Mouse (Mus musculus): ENCODE results near the gene Usp3. TPM values are rescaled to one million over a fixed set of nuclear protein-coding genes. Genes with fewer than 3 reads are reported as not detected.

Usp3 gene
- polyA plus RNA-seq, 1 experiment from 2014 or later: 99.8 TPM

GRCm38 (mm10) chr9:66571986-66572700 lies 20.8 kb downstream of the Usp3 start:
- Histone ChIP-seq H3K27ac (ENCODE audit: low read depth, low read length) (no peak overlapping the region), H3K36me3 (ENCODE audit: control insufficient read depth, insufficient read depth, low read length) (no peaks in the 10 kb centered on the region), H3K27me3 (ENCODE audit: control insufficient read depth, insufficient read depth, low read length) (no peaks in the 10 kb centered on the region), H3K9ac (ENCODE audit: low read length) (no peak overlapping the region), H3K9me3 (ENCODE audit: control insufficient read depth, low read length) (no peaks in the 10 kb centered on the region), H3K4me3 (ENCODE audit: low read depth, low read length) (no peak overlapping the region), H3K4me2 (ENCODE audit: low read depth, low read length, severe bottlenecking) (no peak overlapping the region), H3K4me1 (replicated peaks; ENCODE audit: control insufficient read depth, insufficient read depth, low read length) (no peaks in the 10 kb centered on the region)
- DNase-seq (ENCODE audit: low spot score) (no peak), ATAC-seq (replicated peaks; ENCODE audit: low FRiP score) (no peak)
- 90% methylated on average over 4 of the region's 4 CpGs for WGBS

- H3K9ac ChIP-seq (ENCODE audit: low read length): no peak overlapping the region
- no peaks in the 10 kb centered on the region for H3K9me3 ChIP-seq (ENCODE audit: control insufficient read depth, low read length)
- ATAC-seq (replicated peaks; ENCODE audit: low FRiP score) (no peak), DNase-seq (ENCODE audit: low spot score) (no peak)
- 93% methylated on average over 1 of the region's 1 CpGs for WGBS
- H3K27ac ChIP-seq (ENCODE audit: low read depth, low read length): no peak overlapping the region
- no peaks in the 10 kb centered on the region for H3K4me1 ChIP-seq (replicated peaks; ENCODE audit: control insufficient read depth, insufficient read depth, low read length)
- no peaks in the 10 kb centered on the region for H3K36me3 ChIP-seq (ENCODE audit: control insufficient read depth, insufficient read depth, low read length)
- no peak overlapping the region for H3K4me2 ChIP-seq (ENCODE audit: low read depth, low read length, severe bottlenecking)
- no peaks in the 10 kb centered on the region for H3K27me3 ChIP-seq (ENCODE audit: control insufficient read depth, insufficient read depth, low read length)
- H3K4me3 ChIP-seq (ENCODE audit: low read depth, low read length): no peak overlapping the region
These were observed 30.7 kb downstream of the Usp3 start for GRCm38 (mm10) chr9:66562215-66562614.

- no peaks in the 10 kb centered on the region for H3K27me3 ChIP-seq (ENCODE audit: control insufficient read depth, insufficient read depth, low read length)
- H3K36me3 ChIP-seq (ENCODE audit: control insufficient read depth, insufficient read depth, low read length): no peaks in the 10 kb centered on the region
- H3K4me1 ChIP-seq (replicated peaks; ENCODE audit: control insufficient read depth, insufficient read depth, low read length): no peaks in the 10 kb centered on the region
- H3K9me3 ChIP-seq (ENCODE audit: control insufficient read depth, low read length): no peaks in the 10 kb centered on the region
- H3K4me3 ChIP-seq (ENCODE audit: low read depth, low read length): no peak overlapping the region
- 94% methylated on average over 2 of the region's 2 CpGs for WGBS
- DNase-seq (ENCODE audit: low spot score) (no peak), ATAC-seq (replicated peaks; ENCODE audit: low FRiP score) (no peak)
- H3K27ac ChIP-seq (ENCODE audit: low read depth, low read length): no peak overlapping the region
- no peak overlapping the region for H3K9ac ChIP-seq (ENCODE audit: low read length)
- H3K4me2 ChIP-seq (ENCODE audit: low read depth, low read length, severe bottlenecking): no peak overlapping the region
These were observed 31.4 kb downstream of the Usp3 start for GRCm38 (mm10) chr9:66561496-66561895.

- WGBS: 66% methylated on average over 1 of the region's 1 CpGs
- H3K4me1 ChIP-seq (replicated peaks; ENCODE audit: control insufficient read depth, insufficient read depth, low read length): no peaks in the 10 kb centered on the region
- no peak overlapping the region for H3K9ac ChIP-seq (ENCODE audit: low read length)
- no peak overlapping the region for H3K4me2 ChIP-seq (ENCODE audit: low read depth, low read length, severe bottlenecking)
- DNase-seq (ENCODE audit: low spot score): no peak
- H3K27ac ChIP-seq (ENCODE audit: low read depth, low read length): no peak overlapping the region
- H3K4me3 ChIP-seq (ENCODE audit: low read depth, low read length): no peak overlapping the region
- H3K27me3 ChIP-seq (ENCODE audit: control insufficient read depth, insufficient read depth, low read length): no peaks in the 10 kb centered on the region
- H3K36me3 ChIP-seq (ENCODE audit: control insufficient read depth, insufficient read depth, low read length): no peaks in the 10 kb centered on the region
- no peak for ATAC-seq (replicated peaks; ENCODE audit: low FRiP score)
- H3K9me3 ChIP-seq (ENCODE audit: control insufficient read depth, low read length): no peaks in the 10 kb centered on the region
These were observed 32.2 kb downstream of the Usp3 start for GRCm38 (mm10) chr9:66560728-66561127.

GRCm38 (mm10) chr9:66560295-66560694 lies 32.6 kb downstream of the Usp3 start:
- no peak for ATAC-seq (replicated peaks; ENCODE audit: low FRiP score)

GRCm38 (mm10) chr9:66558971-66559370 lies 34.0 kb downstream of the Usp3 start:
- H3K9me3 ChIP-seq (ENCODE audit: control insufficient read depth, low read length): no peaks in the 10 kb centered on the region
- H3K4me1 ChIP-seq (replicated peaks; ENCODE audit: control insufficient read depth, insufficient read depth, low read length): no peaks in the 10 kb centered on the region
- H3K4me2 ChIP-seq (ENCODE audit: low read depth, low read length, severe bottlenecking): no peak overlapping the region
- no peak overlapping the region for H3K27ac ChIP-seq (ENCODE audit: low read depth, low read length)
- no peaks in the 10 kb centered on the region for H3K27me3 ChIP-seq (ENCODE audit: control insufficient read depth, insufficient read depth, low read length)
- no peaks in the 10 kb centered on the region for H3K36me3 ChIP-seq (ENCODE audit: control insufficient read depth, insufficient read depth, low read length)
- WGBS: 97% methylated on average over 4 of the region's 4 CpGs
- DNase-seq (ENCODE audit: low spot score) (no peak), ATAC-seq (replicated peaks; ENCODE audit: low FRiP score) (no peak)
- H3K9ac ChIP-seq (ENCODE audit: low read length): no peak overlapping the region
- H3K4me3 ChIP-seq (ENCODE audit: low read depth, low read length): no peak overlapping the region

More at GRCm38 (mm10) chr9:66560295-66560694, 32.6 kb downstream of the Usp3 start:
- DNase-seq (ENCODE audit: low spot score): no peak
- Histone ChIP-seq H3K27me3 (ENCODE audit: control insufficient read depth, insufficient read depth, low read length) (no peaks in the 10 kb centered on the region), H3K9me3 (ENCODE audit: control insufficient read depth, low read length) (no peaks in the 10 kb centered on the region), H3K9ac (ENCODE audit: low read length) (no peak overlapping the region), H3K27ac (ENCODE audit: low read depth, low read length) (no peak overlapping the region), H3K4me1 (replicated peaks; ENCODE audit: control insufficient read depth, insufficient read depth, low read length) (no peaks in the 10 kb centered on the region), H3K36me3 (ENCODE audit: control insufficient read depth, insufficient read depth, low read length) (no peaks in the 10 kb centered on the region), H3K4me3 (ENCODE audit: low read depth, low read length) (no peak overlapping the region), H3K4me2 (ENCODE audit: low read depth, low read length, severe bottlenecking) (no peak overlapping the region)
- WGBS: 46% methylated on average over 2 of the region's 2 CpGs

- no peak overlapping the region for H3K9ac ChIP-seq (ENCODE audit: low read length)
- no peak overlapping the region for H3K27ac ChIP-seq (ENCODE audit: low read depth, low read length)
- WGBS: 88% methylated on average over 4 of the region's 4 CpGs
- no peak for DNase-seq (ENCODE audit: low spot score)
- ATAC-seq (replicated peaks; ENCODE audit: low FRiP score): no peak
- no peaks in the 10 kb centered on the region for H3K9me3 ChIP-seq (ENCODE audit: control insufficient read depth, low read length)
- H3K36me3 ChIP-seq (ENCODE audit: control insufficient read depth, insufficient read depth, low read length): peaks cover 7% of the 10 kb centered on the region; the same call in 1 of the 2 replicates
- H3K4me3 ChIP-seq (ENCODE audit: low read depth, low read length): no peak overlapping the region
- no peaks in the 10 kb centered on the region for H3K4me1 ChIP-seq (replicated peaks; ENCODE audit: control insufficient read depth, insufficient read depth, low read length)
- no peaks in the 10 kb centered on the region for H3K27me3 ChIP-seq (ENCODE audit: control insufficient read depth, insufficient read depth, low read length)
- H3K4me2 ChIP-seq (ENCODE audit: low read depth, low read length, severe bottlenecking): no peak overlapping the region
These were observed 50.2 kb downstream of the Usp3 start for GRCm38 (mm10) chr9:66542785-66543184.

- Histone ChIP-seq H3K9ac (ENCODE audit: low read length) (no peak overlapping the region), H3K27me3 (ENCODE audit: control insufficient read depth, insufficient read depth, low read length) (no peaks in the 10 kb centered on the region), H3K9me3 (ENCODE audit: control insufficient read depth, low read length) (no peaks in the 10 kb centered on the region), H3K4me3 (ENCODE audit: low read depth, low read length) (no peak overlapping the region), H3K4me1 (replicated peaks; ENCODE audit: control insufficient read depth, insufficient read depth, low read length) (no peaks in the 10 kb centered on the region), H3K27ac (ENCODE audit: low read depth, low read length) (no peak overlapping the region), H3K36me3 (ENCODE audit: control insufficient read depth, insufficient read depth, low read length) (no peaks in the 10 kb centered on the region; the same call in 1 of the 2 replicates), H3K4me2 (ENCODE audit: low read depth, low read length, severe bottlenecking) (no peak overlapping the region)
- ATAC-seq (replicated peaks; ENCODE audit: low FRiP score) (no peak), DNase-seq (ENCODE audit: low spot score) (no peak)
- 98% methylated on average over 3 of the region's 3 CpGs for WGBS
These were observed 71.3 kb downstream of the Usp3 start for GRCm38 (mm10) chr9:66521595-66521994.

- no peak overlapping the region for H3K27ac ChIP-seq (ENCODE audit: low read depth, low read length)
These were observed 72.6 kb downstream of the Usp3 start for GRCm38 (mm10) chr9:66520299-66520698.

More at GRCm38 (mm10) chr9:66520299-66520698, 72.6 kb downstream of the Usp3 start:
- WGBS: 97% methylated on average over 4 of the region's 4 CpGs
- Histone ChIP-seq H3K9me3 (ENCODE audit: control insufficient read depth, low read length) (no peaks in the 10 kb centered on the region), H3K36me3 (ENCODE audit: control insufficient read depth, insufficient read depth, low read length) (peaks cover 8% of the 10 kb centered on the region; the same call in 1 of the 2 replicates), H3K4me3 (ENCODE audit: low read depth, low read length) (no peak overlapping the region), H3K27me3 (ENCODE audit: control insufficient read depth, insufficient read depth, low read length) (no peaks in the 10 kb centered on the region), H3K9ac (ENCODE audit: low read length) (no peak overlapping the region), H3K4me1 (replicated peaks; ENCODE audit: control insufficient read depth, insufficient read depth, low read length) (no peaks in the 10 kb centered on the region), H3K4me2 (ENCODE audit: low read depth, low read length, severe bottlenecking) (no peak overlapping the region)
- ATAC-seq (replicated peaks; ENCODE audit: low FRiP score): no peak
- DNase-seq (ENCODE audit: low spot score): no peak
